Mouse (Mus musculus): ENCODE results near the gene 4933428G20Rik.

DNA sequence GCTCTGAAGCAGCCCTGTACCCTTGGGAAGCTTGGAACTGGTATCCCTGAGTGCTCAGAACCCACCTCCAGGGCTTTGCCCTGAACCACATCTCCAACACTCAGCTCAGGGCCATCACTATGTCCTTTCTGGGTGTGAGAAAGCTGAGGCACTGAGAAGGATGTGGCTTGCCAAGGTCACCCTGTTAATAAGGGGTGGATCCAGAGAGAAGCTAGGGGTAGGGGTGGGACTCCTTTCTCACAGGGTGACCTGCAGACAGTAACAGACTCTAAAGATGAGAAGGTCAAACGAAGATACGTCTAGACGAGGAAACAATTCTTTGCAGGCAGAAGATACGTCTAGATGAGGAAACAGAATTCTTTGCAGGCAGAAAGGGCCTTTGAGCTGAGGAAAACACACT, 2.7 kb upstream of the 4933428G20Rik start:
- no peak for TF ChIP-seq CTCF (IDR thresholded peaks at IDR 0.05; ENCODE audit: insufficient read depth, low read length)
- TF ChIP-seq POLR2A (IDR thresholded peaks at IDR 0.05; ENCODE audit: borderline replicate concordance, extremely low read depth, low read depth, low read length): no peak

Data from lung, adult 2 months (tissue).